Mouse (Mus musculus): ENCODE results near the gene Dusp28. TPM values are rescaled to one million over a fixed set of nuclear protein-coding genes. Genes with fewer than 3 reads are reported as not detected.
"Not testable (repeated sequence)": the region's sequence is repeated elsewhere in the genome, so short reads cannot be mapped to it uniquely, and the experiment has no call there.

Gene Dusp28
- polyA plus RNA-seq, 1 experiment: 29.9 TPM

GRCm38 (mm10) chr1:92943219-92943989 is 36.6 kb downstream of the Dusp28 start:
- Histone ChIP-seq H3K36me3 (ENCODE audit: control insufficient read depth, insufficient read depth, low read length) (peaks cover 58% of the 10 kb centered on the region), H3K27ac (ENCODE audit: insufficient read depth, low read depth, low read length) (no peak overlapping the region), H3K4me3 (ENCODE audit: low read depth, low read length) (no peak overlapping the region), H3K4me1 (ENCODE audit: control insufficient read depth, insufficient read depth, insufficient read length, low read length) (peaks cover 7% of the 10 kb centered on the region; the same call in 1 of the 2 replicates), H3K27me3 (ENCODE audit: control insufficient read depth, insufficient read depth, low read length) (no peaks in the 10 kb centered on the region)
- 90% methylated on average over 19 of the region's 19 CpGs for WGBS
- TF ChIP-seq CTCF (IDR thresholded peaks at IDR 0.05; ENCODE audit: extremely low read depth, insufficient read length, insufficient replicate concordance, low read depth, low read length) (no peak), POLR2A (IDR thresholded peaks at IDR 0.05; ENCODE audit: low read depth, low read length) (no peak)

GRCm38 (mm10) chr1:92947966-92948365 is 41.2 kb downstream of the Dusp28 start:
- no peaks in the 10 kb centered on the region for H3K27me3 ChIP-seq (ENCODE audit: control insufficient read depth, insufficient read depth, low read length)
- no peak overlapping the region for H3K4me3 ChIP-seq (ENCODE audit: low read depth, low read length)
- H3K27ac ChIP-seq (ENCODE audit: insufficient read depth, low read depth, low read length): no peak overlapping the region
- H3K4me1 ChIP-seq (ENCODE audit: control insufficient read depth, insufficient read depth, insufficient read length, low read length): peaks cover 14% of the 10 kb centered on the region; the same call in 1 of the 2 replicates
- 96% methylated on average over 3 of the region's 3 CpGs for WGBS
- H3K36me3 ChIP-seq (ENCODE audit: control insufficient read depth, insufficient read depth, low read length): peaks cover 30% of the 10 kb centered on the region
- TF ChIP-seq CTCF (IDR thresholded peaks at IDR 0.05; ENCODE audit: extremely low read depth, insufficient read length, insufficient replicate concordance, low read depth, low read length) (no peak), POLR2A (IDR thresholded peaks at IDR 0.05; ENCODE audit: low read depth, low read length) (no peak)

- TF ChIP-seq CTCF (IDR thresholded peaks at IDR 0.05; ENCODE audit: extremely low read depth, insufficient read length, insufficient replicate concordance, low read depth, low read length): peak; percentile 60; the same call in 1 of the 2 replicates
- TF ChIP-seq POLR2A (IDR thresholded peaks at IDR 0.05; ENCODE audit: low read depth, low read length): no peak; the same call in 1 of the 2 replicates
- peak overlapping the region; percentile 65 for H3K27ac ChIP-seq (ENCODE audit: insufficient read depth, low read depth, low read length)
- H3K4me3 ChIP-seq (ENCODE audit: low read depth, low read length): peak overlapping the region; percentile 68
- 34% methylated on average over 6 of the region's 6 CpGs for WGBS
- peaks cover 23% of the 10 kb centered on the region for H3K36me3 ChIP-seq (ENCODE audit: control insufficient read depth, insufficient read depth, low read length)
- no peaks in the 10 kb centered on the region for H3K27me3 ChIP-seq (ENCODE audit: control insufficient read depth, insufficient read depth, low read length)
- H3K4me1 ChIP-seq (ENCODE audit: control insufficient read depth, insufficient read depth, insufficient read length, low read length): peaks cover 14% of the 10 kb centered on the region; the same call in 1 of the 2 replicates
Measured at GRCm38 (mm10) chr1:92949426-92949825, 42.6 kb downstream of the Dusp28 start.

- H3K4me1 ChIP-seq (ENCODE audit: control insufficient read depth, insufficient read depth, insufficient read length, low read length): peaks cover 14% of the 10 kb centered on the region; the same call in 1 of the 2 replicates
- peaks cover 12% of the 10 kb centered on the region; the same call in 1 of the 2 replicates for H3K36me3 ChIP-seq (ENCODE audit: control insufficient read depth, insufficient read depth, low read length)
- peak within 1 kb of the TSS; percentile 78 for H3K27ac ChIP-seq (ENCODE audit: insufficient read depth, low read depth, low read length)
- H3K27me3 ChIP-seq (ENCODE audit: control insufficient read depth, insufficient read depth, low read length): no peaks in the 10 kb centered on the region
- peak; percentile 39; the same call in 1 of the 2 replicates for TF ChIP-seq POLR2A (IDR thresholded peaks at IDR 0.05; ENCODE audit: low read depth, low read length)
- TF ChIP-seq CTCF (IDR thresholded peaks at IDR 0.05; ENCODE audit: extremely low read depth, insufficient read length, insufficient replicate concordance, low read depth, low read length): no peak
- 26% methylated on average over 5 of the region's 5 CpGs for WGBS
- H3K4me3 ChIP-seq (ENCODE audit: low read depth, low read length): peak within 1 kb of the TSS; percentile 68
Measured at GRCm38 (mm10) chr1:92950607-92951006, 43.8 kb downstream of the Dusp28 start, which contains the start of gene Gpr35. Gpr35 (plus strand) TSS chr1:92950865.

- Histone ChIP-seq H3K4me1 (ENCODE audit: control insufficient read depth, insufficient read depth, insufficient read length, low read length) (peaks cover 7% of the 10 kb centered on the region; the same call in 1 of the 2 replicates), H3K4me3 (ENCODE audit: low read depth, low read length) (no peak overlapping the region), H3K36me3 (ENCODE audit: control insufficient read depth, insufficient read depth, low read length) (peaks cover 3% of the 10 kb centered on the region), H3K27ac (ENCODE audit: insufficient read depth, low read depth, low read length) (no peak overlapping the region), H3K27me3 (ENCODE audit: control insufficient read depth, insufficient read depth, low read length) (no peaks in the 10 kb centered on the region)
- 59% methylated on average over 2 of the region's 2 CpGs for WGBS
- no peak for TF ChIP-seq POLR2A (IDR thresholded peaks at IDR 0.05; ENCODE audit: low read depth, low read length)
- no peak for TF ChIP-seq CTCF (IDR thresholded peaks at IDR 0.05; ENCODE audit: extremely low read depth, insufficient read length, insufficient replicate concordance, low read depth, low read length)
Measured at GRCm38 (mm10) chr1:92953641-92954040, 46.9 kb downstream of the Dusp28 start.

GRCm38 (mm10) chr1:92956571-92957335 is 50.0 kb downstream of the Dusp28 start:
- not testable (repeated sequence) for H3K4me3 ChIP-seq (ENCODE audit: low read depth, low read length); H3K27ac ChIP-seq (ENCODE audit: insufficient read depth, low read depth, low read length); H3K36me3 ChIP-seq (ENCODE audit: control insufficient read depth, insufficient read depth, low read length); H3K4me1 ChIP-seq (ENCODE audit: control insufficient read depth, insufficient read depth, insufficient read length, low read length); H3K27me3 ChIP-seq (ENCODE audit: control insufficient read depth, insufficient read depth, low read length)
- peak; percentile 37; the same call in 1 of the 2 replicates for TF ChIP-seq CTCF (IDR thresholded peaks at IDR 0.05; ENCODE audit: extremely low read depth, insufficient read length, insufficient replicate concordance, low read depth, low read length)
- 4% methylated on average over 11 of the region's 11 CpGs for WGBS

Other genes with a start within 250 kb of the Dusp28 start
- 6.8 and 8.4 TPM in 2 replicates for gene Gpc1, start 75.3 kb upstream of the Dusp28 start, polyA plus RNA-seq (2012; rRNA removed)
- 0.15 TPM in 1 of 2 replicates, not detected in the other for gene Ankmy1, start 4.1 kb upstream of the Dusp28 start, polyA plus RNA-seq (2012; rRNA removed)
- gene Rnpepl1, start 3.8 kb downstream of the Dusp28 start, polyA plus RNA-seq (2012; rRNA removed): 240 and 410 TPM in 2 replicates
- gene Capn10, start 27.4 kb downstream of the Dusp28 start, polyA plus RNA-seq (2012; rRNA removed): 13.7 and 29.0 TPM in 2 replicates
- gene Gpr35, start 43.9 kb downstream of the Dusp28 start, polyA plus RNA-seq (2012; rRNA removed): 16.4 and 25.9 TPM in 2 replicates
- gene Aqp12, start 99.4 kb downstream of the Dusp28 start, polyA plus RNA-seq (2012; rRNA removed): 0.14 and 112 TPM in 2 replicates
- 1.3 and 2.0 TPM in 2 replicates for gene Kif1a, start 195.0 kb downstream of the Dusp28 start, polyA plus RNA-seq (2012; rRNA removed)
- gene Agxt, start 228.3 kb downstream of the Dusp28 start, polyA plus RNA-seq (2012; rRNA removed): 0.14 and 0.58 TPM in 2 replicates

Measured in small intestine, adult 2 months (tissue).